Mouse (Mus musculus) adrenal gland, adult (tissue): ENCODE data around the gene Zbtb20.
"Not testable (repeated sequence)": the region's sequence is repeated elsewhere in the genome, so short reads cannot be mapped to it uniquely, and the experiment has no call there.

Experiments
- DNase-seq, 2 experiments: peaks; one replicate each; pipeline ENCODE4 v3.0.0; 2022 to 2023; ENCODE audit warnings: low spot score in 1 of 2; ENCODE audit not compliant: inconsistent age in 2 of 2

The Zbtb20 gene

DNA sequence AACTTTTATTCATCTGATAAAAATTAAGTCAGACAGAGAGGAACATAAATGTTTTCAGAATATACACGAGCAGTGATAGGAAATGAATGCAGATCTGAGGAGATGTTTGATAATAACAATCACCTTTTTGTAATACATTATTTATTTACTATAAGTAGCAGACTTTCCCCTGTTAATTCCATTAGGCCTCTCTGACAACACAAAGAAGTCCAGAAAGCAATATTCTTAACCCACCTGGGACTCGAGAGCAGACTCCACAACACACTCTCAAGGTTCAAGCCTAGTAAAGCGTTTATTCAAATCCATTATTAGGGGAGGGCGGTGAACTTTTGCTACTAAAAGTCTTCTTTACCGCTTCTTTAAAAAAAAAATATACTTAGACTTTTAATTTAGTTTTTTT lies 33.2 kb downstream of the Zbtb20 start:
- DNase-seq, result peak in 1 of 2 experiments; percentile 77

DNA sequence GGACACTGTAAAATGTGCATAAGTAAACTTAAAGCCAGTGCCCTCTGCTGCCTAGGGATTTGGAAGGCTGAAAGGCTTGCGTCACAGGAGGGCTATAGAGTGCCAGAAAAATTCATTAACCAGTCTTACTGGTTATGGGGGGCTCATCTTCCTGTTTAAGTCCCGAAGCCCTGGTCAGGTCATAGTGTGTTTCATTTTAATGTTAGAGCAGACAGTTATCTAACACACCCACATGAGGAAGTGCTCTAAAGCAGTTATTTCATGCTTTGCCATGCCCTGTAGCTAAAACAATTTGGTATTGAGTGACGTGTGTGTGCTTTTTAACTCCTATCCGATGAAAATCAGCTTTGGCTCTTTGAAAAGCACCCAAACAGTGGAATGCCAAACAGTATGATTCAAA lies 34.3 kb downstream of the Zbtb20 start:
- peak; percentile 42 to 85 for DNase-seq

DNA sequence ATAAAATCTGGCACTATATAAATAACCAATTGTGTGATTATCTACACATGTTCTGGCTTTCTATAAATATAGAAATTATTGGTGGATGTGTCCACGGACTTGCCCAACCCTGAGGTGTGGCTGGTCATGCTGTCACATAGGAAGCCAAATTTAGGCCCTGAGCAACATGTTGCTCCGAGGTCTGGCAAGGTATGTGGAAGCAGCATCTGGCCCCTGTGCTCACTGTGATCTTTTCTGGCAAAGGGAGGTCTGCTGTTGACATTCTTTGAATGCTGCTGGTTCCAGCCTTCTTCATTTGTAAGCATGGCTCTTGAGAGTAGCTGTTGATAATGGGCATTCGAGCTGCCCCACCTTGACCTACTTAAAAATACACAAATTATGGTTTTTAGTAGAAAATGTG lies 35.0 kb downstream of the Zbtb20 start:
- DNase-seq, result peak; percentile 34 to 79

DNA sequence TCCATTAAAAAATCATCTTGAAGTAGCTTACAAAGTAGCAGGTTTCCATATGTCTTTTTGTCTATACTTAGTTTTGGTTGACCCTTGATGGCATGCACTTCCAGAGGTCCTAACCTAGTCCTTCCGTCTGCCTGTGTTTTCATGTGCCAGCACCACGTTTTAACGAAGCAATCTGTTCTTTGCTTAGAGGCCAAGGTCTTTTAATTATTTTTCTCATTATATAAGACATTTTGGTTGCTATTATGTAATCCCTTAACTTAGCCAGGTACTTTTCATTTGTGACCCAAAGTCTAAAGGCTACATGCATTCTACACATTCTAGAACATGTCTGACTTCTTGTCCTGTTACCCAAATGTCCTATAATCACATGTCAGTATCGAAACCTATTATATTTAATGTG lies 35.6 kb downstream of the Zbtb20 start:
- peak; percentile 38 to 84 for DNase-seq

DNA sequence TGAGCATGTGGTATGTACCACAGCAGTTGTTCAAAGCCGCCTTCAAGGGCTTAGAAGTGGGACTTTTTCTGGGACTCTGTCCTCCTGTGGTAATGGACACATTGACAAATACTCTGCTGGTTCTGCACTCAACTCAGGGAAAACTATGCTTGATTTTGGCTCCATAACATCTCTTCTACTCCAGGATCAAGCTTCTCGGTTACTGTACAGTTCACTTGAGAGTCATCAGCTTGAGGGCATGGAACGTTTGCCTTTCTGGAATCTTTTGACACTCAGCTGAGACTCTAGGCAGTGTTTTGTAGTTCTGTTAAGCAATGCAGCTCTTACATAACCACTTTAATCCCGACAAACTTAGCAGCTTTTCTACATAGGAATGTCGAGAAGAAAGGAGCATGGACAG lies 36.1 kb downstream of the Zbtb20 start:
- peak in 1 of 2 experiments; percentile 84 for DNase-seq

DNA sequence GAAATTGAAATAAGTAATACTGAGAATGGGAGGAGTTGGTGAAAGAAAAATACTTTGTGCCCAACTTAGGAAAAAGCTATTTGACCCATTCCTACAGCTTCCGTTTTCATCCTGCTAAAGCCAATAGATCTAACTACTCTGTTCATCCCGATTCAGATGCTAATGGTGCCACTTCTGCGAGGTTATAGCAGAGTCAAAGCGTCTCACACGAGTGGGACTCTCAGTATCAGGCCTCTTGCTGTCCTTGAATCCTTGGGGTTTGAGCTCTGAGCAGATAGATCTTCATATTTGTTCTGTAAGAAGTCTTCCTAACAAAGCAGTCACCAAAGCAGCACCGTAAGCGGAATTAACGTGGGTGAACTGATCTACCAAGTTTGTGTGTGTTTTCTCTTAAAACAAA lies 37.6 kb downstream of the Zbtb20 start:
- peak in 1 of 2 experiments; percentile 63 for DNase-seq

DNA sequence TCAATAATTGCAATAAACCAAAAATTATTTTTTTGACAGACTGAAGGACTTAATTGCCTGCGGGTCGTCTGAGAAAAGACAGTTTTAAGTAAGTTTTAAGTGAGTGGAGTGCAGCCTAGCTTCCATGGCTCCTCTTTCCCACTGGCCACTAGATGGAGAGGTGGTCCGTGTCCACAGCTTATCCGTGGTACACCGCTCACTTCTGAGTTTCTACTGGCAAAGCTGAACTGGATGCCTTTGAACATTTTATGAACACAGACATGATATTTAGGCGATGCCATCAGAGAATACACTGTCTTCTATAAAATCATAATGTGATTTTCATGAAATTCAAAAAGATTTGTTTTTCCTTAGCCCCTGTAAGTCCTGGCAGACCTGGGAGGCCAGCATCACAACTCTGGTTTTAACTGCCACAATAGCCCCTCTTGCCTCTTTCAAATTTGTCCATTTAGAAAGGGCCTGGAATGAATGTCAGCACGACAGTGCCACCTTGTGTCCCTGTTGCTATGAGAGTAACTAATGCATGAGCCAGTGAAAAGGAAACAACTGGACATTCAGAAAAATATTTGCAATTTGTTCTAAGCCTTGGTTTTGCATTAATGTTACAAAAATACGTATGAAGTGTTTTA lies 38.9 kb downstream of the Zbtb20 start:
- DNase-seq, result peak; percentile 62 to 89

DNA sequence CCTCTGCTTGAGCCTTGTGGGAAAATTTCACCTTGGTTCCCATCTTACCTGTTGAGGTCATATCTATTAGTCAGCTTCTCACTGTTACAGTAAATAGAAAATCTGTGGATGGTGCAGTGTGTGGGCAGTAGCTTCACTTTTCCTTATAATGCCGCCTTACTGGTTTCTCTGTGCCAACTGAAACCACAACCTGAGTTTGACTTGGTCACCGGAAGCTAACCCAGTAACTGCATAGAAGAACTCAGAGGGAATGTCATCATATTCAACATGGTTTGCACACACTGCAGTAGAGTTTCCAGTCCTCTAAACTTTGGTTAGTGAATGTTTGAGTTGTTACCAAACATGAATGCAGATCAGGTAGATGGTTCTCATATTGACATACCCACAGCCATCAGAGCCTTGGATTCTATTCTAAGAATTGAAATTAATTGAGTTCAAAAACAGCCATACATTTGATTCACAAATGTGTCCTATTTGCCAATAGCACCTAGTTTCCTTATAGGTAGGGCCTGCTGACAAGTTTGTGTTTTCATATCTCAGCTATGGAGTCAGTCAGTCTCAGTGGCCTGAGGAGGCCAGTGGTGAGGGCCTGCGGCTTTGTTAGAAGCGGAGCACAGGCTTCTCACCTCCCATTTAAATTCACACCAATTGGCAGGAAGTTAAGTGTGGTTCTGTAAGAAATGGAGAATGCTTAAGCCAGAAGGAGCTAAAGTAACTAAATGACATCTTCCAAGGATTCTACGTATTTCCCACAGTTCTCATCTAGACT lies 44.5 kb downstream of the Zbtb20 start:
- DNase-seq, result no peak

DNA sequence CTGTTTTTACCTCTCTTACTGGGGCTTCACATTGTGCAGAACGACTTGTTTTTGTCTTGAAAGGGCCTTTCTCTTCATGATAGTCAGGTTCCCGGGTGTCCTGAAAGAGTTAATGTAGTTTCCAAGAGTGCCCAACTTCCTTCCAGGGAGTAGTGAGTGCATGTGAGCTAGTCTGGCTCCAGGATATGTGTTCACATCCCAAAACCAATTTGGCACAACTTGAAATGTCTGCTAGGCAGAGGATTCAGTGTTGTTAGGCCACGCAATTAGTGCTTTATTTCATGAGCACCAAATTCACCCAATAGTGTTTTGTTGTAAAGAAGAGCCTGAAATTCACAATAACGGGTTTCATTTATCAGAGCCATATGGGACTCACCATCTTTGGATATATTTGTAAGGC lies 45.8 kb downstream of the Zbtb20 start:
- DNase-seq, result no peak

DNA sequence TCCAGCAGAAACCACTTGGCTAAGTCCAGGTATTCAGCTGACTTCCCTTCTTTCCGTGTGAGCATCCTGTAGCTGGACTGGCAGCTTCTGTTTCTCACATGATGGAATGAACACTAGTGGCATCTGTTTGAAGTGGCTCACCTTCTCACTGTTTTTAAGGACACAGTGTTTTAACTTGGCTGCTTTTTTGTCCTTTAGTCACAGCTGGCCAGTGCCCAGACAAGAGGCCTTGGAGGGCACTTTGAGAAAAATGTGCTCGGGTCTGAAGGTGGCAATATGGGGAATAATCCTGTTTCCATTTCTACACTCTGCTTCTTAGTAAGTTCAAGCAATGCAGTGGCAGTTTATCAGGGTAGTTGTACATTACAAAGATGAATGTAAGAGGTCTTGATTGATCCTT lies 62.5 kb downstream of the Zbtb20 start:
- DNase-seq, result peak; percentile 50 to 81

DNA sequence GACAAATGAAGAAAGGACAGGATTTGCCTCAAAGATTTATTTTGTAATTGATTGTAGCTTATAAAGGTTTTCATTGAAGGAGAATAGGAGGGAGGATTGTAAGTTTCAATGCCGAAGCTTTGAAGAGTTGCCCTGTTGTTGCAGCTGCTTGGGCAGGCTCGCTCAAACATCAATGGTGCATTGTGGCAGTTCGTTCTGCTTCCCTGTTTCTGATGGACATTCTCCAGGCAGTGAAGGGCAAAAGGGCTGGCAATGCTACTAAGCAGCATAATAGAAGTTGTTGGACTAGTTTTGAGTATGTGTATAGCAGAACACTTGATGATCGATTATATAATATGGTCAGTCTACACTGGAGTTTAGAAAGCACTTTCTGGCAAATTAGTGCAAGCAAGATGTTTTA lies 71.3 kb downstream of the Zbtb20 start:
- DNase-seq, result no peak

DNA sequence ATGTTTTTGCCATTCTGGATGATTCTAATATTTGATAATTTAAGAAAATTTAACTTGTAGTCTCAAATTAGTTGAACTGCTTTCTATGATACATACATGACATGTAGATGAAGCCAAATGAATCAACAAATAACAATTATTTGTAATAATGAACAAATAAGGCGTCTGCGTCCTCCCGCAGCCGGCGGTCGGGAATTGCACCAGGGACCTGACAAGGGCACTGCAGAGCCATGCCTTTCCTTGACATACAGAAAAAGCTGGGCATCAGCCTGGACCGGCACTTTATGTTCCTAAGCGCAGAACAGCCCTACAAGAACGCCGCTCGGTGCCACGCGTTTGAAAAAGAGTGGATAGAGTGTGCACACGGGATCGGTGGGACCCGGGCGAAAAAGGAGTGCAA lies 79.7 kb downstream of the Zbtb20 start:
- not testable (repeated sequence) for DNase-seq

DNA sequence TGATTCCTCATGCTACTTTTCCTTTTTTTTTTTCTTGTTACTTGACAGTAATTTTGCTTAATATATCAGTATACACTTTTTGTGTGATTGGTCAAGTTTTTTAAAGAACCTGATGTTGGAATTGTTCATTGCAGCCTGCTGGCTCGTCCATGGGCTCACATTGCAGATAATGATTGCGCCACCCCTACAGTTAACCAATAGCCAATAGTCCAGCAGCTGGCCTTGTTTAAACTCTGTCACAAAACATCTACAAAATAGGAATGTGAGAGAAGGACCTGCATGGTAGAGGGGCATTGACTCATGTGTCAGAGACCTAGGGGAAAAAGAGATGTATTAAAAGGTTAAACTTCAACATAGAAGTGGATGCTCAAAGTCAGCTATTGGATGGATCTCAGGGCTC lies 97.2 kb downstream of the Zbtb20 start:
- no peak for DNase-seq

DNA sequence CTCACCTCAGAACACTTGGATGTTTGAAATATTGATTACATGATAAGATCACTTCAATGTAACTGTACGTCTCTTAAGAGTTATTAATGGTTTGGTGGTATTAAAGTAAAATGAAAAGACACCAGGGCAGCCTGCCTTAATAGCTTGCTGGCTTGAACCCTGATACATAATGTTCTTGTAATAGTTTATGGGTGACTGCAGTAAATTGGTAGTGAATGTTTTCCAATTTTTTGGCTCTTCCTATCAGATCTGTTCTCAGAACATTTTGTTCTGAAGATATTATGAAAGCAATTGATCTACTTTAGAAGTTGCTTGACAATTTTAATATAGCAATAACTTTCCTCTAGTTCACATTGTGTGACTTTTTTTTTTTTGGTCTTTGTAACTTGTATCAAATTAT lies 123.2 kb downstream of the Zbtb20 start:
- no peak for DNase-seq

DNA sequence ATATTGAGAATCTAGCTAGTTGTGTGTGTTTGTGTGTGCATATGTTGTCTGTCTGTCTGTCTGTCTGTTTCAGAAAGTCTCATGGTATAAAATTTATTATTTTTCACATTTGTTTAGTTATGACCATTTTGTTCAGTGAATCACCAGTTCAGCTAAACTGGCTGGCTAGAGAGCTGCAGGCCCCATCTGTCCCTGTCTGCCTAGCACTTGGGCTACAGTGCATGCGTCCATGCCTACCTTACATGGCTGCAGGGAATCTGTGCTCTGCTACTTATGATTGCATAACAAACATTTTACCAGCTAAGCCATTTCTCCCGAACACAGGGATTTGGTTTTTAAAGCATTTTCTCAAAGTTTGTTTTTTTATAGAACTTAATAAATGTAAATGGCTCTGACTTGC lies 150.7 kb downstream of the Zbtb20 start:
- DNase-seq, result no peak

DNA sequence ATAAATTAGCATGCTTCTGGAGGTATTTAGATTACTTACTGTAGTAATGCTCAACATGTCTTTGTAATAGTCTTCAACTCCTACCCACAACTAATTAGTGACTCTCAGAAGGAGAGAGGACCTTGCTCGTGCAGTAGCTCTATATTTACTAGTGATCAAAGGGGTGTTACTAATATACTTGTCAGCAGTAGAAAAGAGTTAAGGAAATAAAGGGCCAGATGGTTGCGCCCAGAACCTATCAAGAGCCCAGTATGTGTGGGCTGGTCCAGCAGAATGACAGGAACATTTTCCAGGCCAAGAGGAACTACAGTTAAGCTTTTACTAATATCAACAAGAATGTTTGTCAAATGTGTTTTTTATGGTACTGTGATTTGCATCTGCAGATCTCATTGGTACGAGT lies 153.6 kb downstream of the Zbtb20 start:
- DNase-seq, result no peak

DNA sequence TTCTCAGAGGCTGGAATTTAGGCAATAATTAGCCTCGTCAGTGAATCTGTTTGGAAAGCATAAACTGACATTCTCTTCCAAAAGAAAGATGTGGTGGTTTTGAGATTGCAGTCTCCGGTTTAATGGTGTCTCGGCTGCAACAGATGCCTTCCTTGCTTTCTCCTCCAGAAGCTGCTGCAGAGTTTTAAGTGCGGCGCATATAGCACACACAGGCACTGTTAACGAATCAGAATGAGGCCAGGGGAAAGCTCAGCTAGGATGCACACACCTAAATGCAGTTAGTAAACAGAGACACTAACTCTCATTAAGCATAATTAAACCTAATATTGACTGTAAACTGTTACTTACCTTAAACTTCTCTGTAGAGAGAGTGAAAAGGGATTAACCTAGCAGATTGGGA lies 160.0 kb downstream of the Zbtb20 start:
- DNase-seq, result no peak

DNA sequence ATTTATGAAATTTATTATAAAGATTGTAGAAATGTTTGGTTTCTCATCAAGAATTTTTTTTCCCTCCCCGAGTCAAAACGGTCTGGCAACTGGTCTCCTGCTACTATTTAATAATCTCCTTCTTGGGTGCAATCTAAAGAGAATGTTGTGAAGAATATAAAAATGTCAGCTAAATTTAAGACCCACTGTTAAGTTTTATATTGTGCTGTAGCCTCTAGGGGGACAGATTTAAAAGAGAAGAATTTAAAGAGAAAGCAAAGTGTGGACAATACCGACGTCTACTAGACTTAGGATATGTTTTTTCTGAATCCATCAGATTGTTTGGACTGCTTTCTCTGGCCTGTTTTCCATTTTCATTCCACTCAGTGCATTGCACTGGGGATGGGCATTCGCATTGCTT lies 160.8 kb downstream of the Zbtb20 start:
- no peak for DNase-seq

DNA sequence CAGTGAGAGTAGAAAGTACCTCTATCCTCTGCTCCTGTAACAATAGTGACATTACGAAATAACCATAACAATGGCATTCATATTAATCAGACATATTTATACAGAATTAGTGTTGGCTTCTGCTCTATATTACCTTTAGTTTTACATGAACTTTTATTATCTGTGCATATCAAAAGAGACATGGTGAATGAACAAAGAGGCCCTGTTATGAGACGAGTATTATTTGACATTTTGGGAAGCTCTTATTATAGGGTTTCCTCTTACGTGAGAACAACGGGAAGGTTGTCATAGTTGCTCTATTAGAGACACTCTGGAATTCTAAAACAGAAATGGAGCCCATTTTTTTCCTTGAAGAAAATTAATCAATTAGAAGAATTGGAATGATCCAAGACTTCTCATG lies 161.6 kb downstream of the Zbtb20 start:
- DNase-seq, result no peak

DNA sequence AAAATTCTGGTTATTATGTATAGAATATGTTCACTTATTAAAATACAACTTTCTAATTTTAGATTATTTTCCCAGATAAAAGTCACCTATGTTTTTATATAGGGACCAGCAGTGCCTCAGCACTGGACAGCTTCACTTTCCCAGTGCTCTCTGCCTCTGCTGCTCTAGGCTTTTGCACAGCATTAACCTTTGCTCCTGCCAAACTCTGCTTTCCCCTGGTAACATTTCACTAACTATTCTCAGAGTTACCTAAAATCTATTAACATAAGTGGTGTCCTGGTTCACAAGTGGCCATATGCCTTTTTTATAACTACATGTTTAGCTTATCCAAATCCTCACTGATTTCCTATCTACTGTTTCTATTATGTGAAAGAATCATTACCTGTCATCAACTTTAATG lies 169.9 kb downstream of the Zbtb20 start:
- DNase-seq, result no peak

DNA sequence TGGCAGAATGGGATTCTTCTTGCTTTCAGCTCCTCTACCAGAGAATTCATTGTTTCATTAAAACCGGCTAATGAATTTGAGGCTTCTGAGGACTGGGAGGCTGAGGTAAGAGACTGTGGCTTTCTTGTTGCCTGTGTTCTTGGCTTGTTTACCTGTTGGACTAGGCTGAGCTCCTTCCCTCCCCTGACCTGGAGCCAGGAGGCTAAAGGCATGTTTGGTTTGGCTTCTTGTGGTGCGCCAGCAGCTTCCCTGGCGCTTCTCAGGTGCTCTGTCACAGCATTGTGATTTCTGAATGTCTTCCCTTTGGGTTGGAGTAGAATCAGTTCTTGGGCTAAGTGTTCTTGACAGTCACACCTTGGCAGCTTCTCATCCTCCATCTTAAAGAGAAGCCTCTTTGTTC lies 171.0 kb downstream of the Zbtb20 start:
- no peak for DNase-seq

DNA sequence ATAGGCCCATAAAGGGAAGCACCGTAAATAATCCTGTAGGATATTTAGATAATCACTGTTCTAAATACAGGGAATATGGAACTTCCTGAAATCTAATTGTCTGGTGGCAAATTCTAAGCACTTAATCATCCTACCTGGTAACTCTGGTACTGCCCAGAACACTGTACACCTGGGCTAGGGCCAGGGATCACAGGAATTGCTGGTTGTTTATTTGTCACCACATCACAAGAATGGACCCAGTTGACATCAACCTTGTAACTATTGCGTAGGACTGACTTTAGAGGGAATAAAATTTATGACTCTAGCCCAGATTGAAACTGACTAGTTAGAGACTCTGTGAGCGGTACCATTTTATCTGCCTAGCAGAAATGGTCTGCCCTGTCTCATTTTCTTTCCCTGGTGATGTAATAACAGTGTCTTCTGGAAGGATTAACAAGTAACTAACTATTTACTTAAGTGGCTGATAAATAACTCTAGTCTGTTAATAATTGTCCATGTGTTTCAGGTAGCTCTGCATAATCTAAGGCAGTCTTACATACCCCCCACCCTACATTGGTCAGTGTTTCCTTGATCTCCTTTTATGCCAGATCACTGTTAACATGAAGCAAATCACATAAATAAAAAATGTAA lies 194.1 kb downstream of the Zbtb20 start:
- peak in 1 of 2 experiments; percentile 65 for DNase-seq
